Mouse (Mus musculus) liver, postnatal 0 days (tissue): ENCODE results near the gene Zbtb20.

Experiments
- CTCF ChIP-seq: sonication (generic); IDR thresholded peaks from 2 replicates; pipeline ENCODE4 v1.5.1; 2016; ENCODE audit warnings: antibody characterized with exemption, low read depth
- EP300 ChIP-seq: IDR thresholded peaks from 2 replicates; pipeline ENCODE4 v1.6.1; 2016; ENCODE audit warnings: antibody characterized with exemption, low read depth, mild to moderate bottlenecking

DNA sequence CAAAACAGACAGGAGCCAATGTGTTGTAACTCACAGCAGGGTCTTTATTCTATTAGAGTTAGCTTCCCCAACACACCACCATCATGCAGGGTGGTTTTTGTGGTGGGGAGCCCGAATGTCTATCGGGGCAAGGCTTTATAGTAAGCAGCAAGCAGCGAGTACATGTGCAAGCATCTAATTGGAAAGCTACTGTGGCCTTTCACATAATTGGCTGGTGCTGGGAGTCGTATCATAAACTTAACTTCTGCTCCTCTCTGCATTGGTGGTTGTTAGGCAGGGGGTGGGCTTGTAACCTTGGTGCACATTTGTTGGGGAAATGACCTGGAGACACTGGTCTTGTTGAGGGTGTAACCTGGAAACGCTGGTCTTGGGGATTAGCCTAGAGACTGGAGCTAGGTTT is 207.1 kb downstream of the Zbtb20 start:
- no peak for TF ChIP-seq CTCF
- no peak for TF ChIP-seq EP300
